Mouse (Mus musculus) ES-E14 (cell line): ENCODE measurements around the gene Dapk2.

Experiments
- CHD2 ChIP-seq: IDR thresholded peaks from 2 replicates; pipeline ENCODE4 v1.6.1; 2014; ENCODE audit warnings: mild to moderate bottlenecking, low read depth, low read length, inconsistent platforms
- HCFC1 ChIP-seq: IDR thresholded peaks from 2 replicates; pipeline ENCODE4 v1.6.1; 2012; ENCODE audit warnings: low read length, inconsistent platforms, borderline replicate concordance; ENCODE audit not compliant: insufficient read depth
- MAFK ChIP-seq: IDR thresholded peaks from 2 replicates; pipeline ENCODE4 v1.6.1; 2014; ENCODE audit warnings: mild to moderate bottlenecking, low read depth, low read length, inconsistent platforms; ENCODE audit not compliant: insufficient read depth
- ZC3H11A ChIP-seq: IDR thresholded peaks from 2 replicates; pipeline ENCODE4 v1.6.1; 2012; ENCODE audit warnings: low read depth, mild to moderate bottlenecking, inconsistent platforms, low read length, borderline replicate concordance
- ZNF384 ChIP-seq: IDR thresholded peaks from 2 replicates; pipeline ENCODE4 v1.6.1; 2012; ENCODE audit warnings: low read depth, low read length, inconsistent platforms

- no peak for TF ChIP-seq ZNF384
- TF ChIP-seq CHD2 = no peak
- TF ChIP-seq MAFK = no peak
- no peak for TF ChIP-seq ZC3H11A
- no peak for TF ChIP-seq HCFC1
These were observed 137.6 kb downstream of the Dapk2 start for GRCm38 (mm10) chr9:66295577-66296120.
